Mouse (Mus musculus) forebrain, embryonic 16.5 days (tissue): ENCODE results near the gene Rps4x. TPM values are rescaled to one million over a fixed set of nuclear protein-coding genes. Genes with fewer than 3 reads are reported as not detected.

ENCODE experiments used
- ATAC-seq: fragments of 200-750 bp; cut with Nextera tagmentation; 2 replicates; pipeline ENCODE4 v1.8.0; 2017; ENCODE audit warnings: mild to moderate bottlenecking, moderate library complexity
- H3K27ac ChIP-seq: fragments of 300-500 bp; sonication (generic); 2 replicates; pipeline ENCODE4 v1.5.1; 2014; ENCODE audit warnings: low read length, control low read depth
- H3K27me3 ChIP-seq: fragments of 300-500 bp; sonication (generic); replicated peaks from 2 replicates; pipeline ENCODE4 v1.6.1; 2014; ENCODE audit warnings: low read length; ENCODE audit not compliant: control insufficient read depth, insufficient read depth
- H3K36me3 ChIP-seq: fragments of 300-500 bp; sonication (generic); 2 replicates; pipeline ENCODE4 v1.6.1; 2014; ENCODE audit not compliant: control insufficient read depth, insufficient read depth
- H3K4me1 ChIP-seq: fragments of 300-500 bp; sonication (generic); replicated peaks from 2 replicates; pipeline ENCODE4 v1.6.1; 2014; ENCODE audit warnings: low read length; ENCODE audit not compliant: control insufficient read depth, insufficient read depth
- H3K4me2 ChIP-seq: fragments of 300-500 bp; sonication (generic); 2 replicates; pipeline ENCODE4 v1.6.1; 2014; ENCODE audit warnings: mild to moderate bottlenecking, low read length, control low read depth
- H3K4me3 ChIP-seq: fragments of 300-500 bp; sonication (generic); replicated peaks from 2 replicates; pipeline ENCODE4 v1.5.1; 2014; ENCODE audit warnings: mild to moderate bottlenecking, low read length, control low read depth
- H3K9ac ChIP-seq: fragments of 300-500 bp; sonication (generic); replicated peaks from 2 replicates; pipeline ENCODE4 v1.6.1; 2014; ENCODE audit warnings: low read depth, low read length, control low read depth
- H3K9me3 ChIP-seq: fragments of 300-500 bp; sonication (generic); 2 replicates; pipeline ENCODE4 v1.6.1; 2016; ENCODE audit warnings: low read length; ENCODE audit not compliant: control insufficient read depth
- WGBS: fragments of 180-500 bp; shearing (Covaris S2); extraction: QIAGEN DNeasy Blood & Tissue Kit; methylation state at CpG from one replicate; pipeline ENCODE4 v1.1.7; 2014; 5-methylcytosine and 5-hydroxymethylcytosine counted together
- polyA plus RNA-seq: library from polyadenylated mRNA; unstranded; fragments of >200 nt; fragmentation: Nextera tagmentation; extraction: Ambion mirVana; gene quantifications from 2 replicates; pipeline ENCODE4 v1.2.1, GENCODE M21; 2015

The Rps4x gene
- polyA plus RNA-seq, 1 experiment from 2014 or later: 436 TPM

- WGBS: 25% methylated on average over 42 of the region's 42 CpGs
- ATAC-seq: peak; percentile 99
- Histone ChIP-seq H3K9ac (peak within 1 kb of the TSS; percentile 54), H3K4me3 (peak within 1 kb of the TSS; percentile 50), H3K36me3 (no peaks in the 10 kb centered on the region), H3K27ac (peak within 1 kb of the TSS; percentile 38; the same call in 1 of the 2 replicates), H3K4me1 (0 out of 2 replicates have a peak, but pooled peaks cover 2% of the 10 kb centered on the region), H3K4me2 (peak within 1 kb of the TSS; percentile 58), H3K27me3 (no peaks in the 10 kb centered on the region), H3K9me3 (no peaks in the 10 kb centered on the region)
Observed at GRCm38 (mm10) chrX:102156618-102157422, 32.4 kb downstream of the Rps4x start, which contains the start of gene Ercc6l. Gene Ercc6l (minus strand): TSS chrX:102157091.

- H3K4me1 ChIP-seq: no peaks in the 10 kb centered on the region
- 77% methylated on average over 1 of the region's 1 CpGs for WGBS
- no peak overlapping the region for H3K27ac ChIP-seq
- H3K9ac ChIP-seq: no peak overlapping the region
- H3K9me3 ChIP-seq: no peaks in the 10 kb centered on the region
- H3K4me3 ChIP-seq: no peak overlapping the region
- no peaks in the 10 kb centered on the region for H3K36me3 ChIP-seq
- no peak overlapping the region for H3K4me2 ChIP-seq
- ATAC-seq: no peak
- H3K27me3 ChIP-seq: no peaks in the 10 kb centered on the region
Observed at GRCm38 (mm10) chrX:102141157-102141556, 48.0 kb downstream of the Rps4x start.

Other genes with a start within 250 kb of the Rps4x start
- 4.5 and 10.4 TPM in 2 replicates for gene Rtl5, start 118.1 kb downstream of the Rps4x start, polyA plus RNA-seq
- gene Pin4, start 69.9 kb downstream of the Rps4x start, polyA plus RNA-seq: 45.1 and 56.2 TPM in 2 replicates
- gene Ercc6l, start 32.3 kb downstream of the Rps4x start, polyA plus RNA-seq: 3.8 and 5.2 TPM in 2 replicates
- gene Cited1, start 62.8 kb upstream of the Rps4x start, polyA plus RNA-seq: 5.9 and 7.4 TPM in 2 replicates